Mouse (Mus musculus): ENCODE results near the gene Ppil6. TPM values are rescaled to one million over a fixed set of nuclear protein-coding genes. Genes with fewer than 3 reads are reported as not detected.

The Ppil6 gene
- polyA plus RNA-seq, 1 experiment: not detected

DNA sequence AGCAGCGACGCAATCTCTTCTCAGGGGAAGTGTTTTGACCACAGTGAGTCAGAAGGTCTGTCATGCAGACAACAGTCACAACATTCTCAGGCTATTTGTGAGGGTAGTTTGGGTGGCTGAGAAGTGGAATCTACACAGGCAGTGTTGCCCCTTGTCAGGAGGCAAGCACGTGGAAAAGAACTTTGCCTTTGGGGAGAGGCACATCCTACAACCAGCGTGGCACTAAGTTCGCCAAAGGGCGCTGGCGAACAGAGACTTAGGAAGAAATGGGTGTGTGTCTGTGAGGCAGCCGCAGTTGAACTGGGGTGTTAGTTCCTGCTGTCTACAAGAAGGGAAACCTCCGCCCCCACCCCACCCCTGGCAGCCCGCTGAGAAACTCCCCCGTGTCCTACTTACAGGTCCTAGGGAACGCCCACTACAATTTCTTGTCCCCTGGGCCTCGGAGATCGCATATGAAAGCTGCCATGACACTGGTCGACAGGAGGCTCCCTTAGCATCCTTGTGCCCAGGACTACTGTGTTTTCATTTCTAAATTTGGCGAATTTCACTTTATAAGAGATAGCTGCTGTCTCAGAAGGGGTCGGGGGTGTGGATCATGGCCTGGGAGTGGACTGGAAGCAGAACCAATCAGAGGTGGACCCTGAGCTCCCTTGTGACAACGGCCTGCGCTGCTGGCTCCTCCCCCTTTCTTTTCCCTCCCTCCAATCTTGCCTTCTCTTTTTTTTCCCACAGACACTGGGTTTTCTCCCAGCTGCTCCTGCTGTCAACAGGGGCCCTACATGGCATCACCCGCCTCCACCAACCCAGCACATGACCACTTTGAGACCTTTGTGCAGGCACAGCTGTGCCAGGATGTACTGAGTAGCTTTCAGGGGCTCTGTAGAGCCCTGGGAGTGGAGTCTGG is 12.7 kb upstream of the Ppil6 start:
- WGBS: 5% methylated on average over 20 of the region's 20 CpGs
- Histone ChIP-seq H3K36me3 (ENCODE audit: control insufficient read depth, insufficient read depth, low read length) (peaks cover 40% of the 10 kb centered on the region), H3K27ac (ENCODE audit: insufficient read depth, low read length) (peak overlapping the region; percentile 87), H3K4me3 (ENCODE audit: extremely low read depth, insufficient read depth, insufficient read length) (peak overlapping the region; percentile 65), H3K4me1 (ENCODE audit: control insufficient read depth, insufficient read depth, insufficient read length) (peaks cover 24% of the 10 kb centered on the region; the same call in 1 of the 2 replicates), H3K27me3 (ENCODE audit: control insufficient read depth, insufficient read depth, low read length) (no peaks in the 10 kb centered on the region)
- DNase-seq (ENCODE audit: low read depth in 1 of 2, low spot score in 2 of 2): peak in 1 of 2 experiments; percentile 53
- no peak for TF ChIP-seq CTCF (IDR thresholded peaks at IDR 0.05; ENCODE audit: extremely low read depth, insufficient read depth, insufficient read length, insufficient replicate concordance)
- TF ChIP-seq POLR2A (IDR thresholded peaks at IDR 0.05; ENCODE audit: low read depth, low read length): peak; percentile 35

DNA sequence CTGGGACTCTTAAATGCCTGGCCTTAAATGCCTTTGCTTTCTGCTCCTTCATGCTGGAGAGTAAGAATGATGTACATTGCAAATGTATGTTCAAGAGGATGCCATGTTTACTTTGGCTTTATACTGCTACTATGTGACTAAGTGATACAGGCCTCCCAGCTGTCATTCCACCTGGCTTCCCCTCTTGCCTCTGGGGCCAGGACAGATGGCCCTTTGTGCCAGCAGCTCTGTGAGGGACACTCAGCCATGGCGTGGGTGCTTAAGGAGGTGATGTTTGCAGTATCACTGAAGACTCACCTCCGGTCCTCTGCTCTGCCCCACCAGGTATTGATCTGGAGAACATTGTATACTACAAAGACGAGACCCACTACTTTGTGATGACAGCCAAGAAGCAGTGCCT is 10.3 kb upstream of the Ppil6 start:
- Histone ChIP-seq H3K4me3 (ENCODE audit: extremely low read depth, insufficient read depth, insufficient read length) (no peak overlapping the region), H3K27ac (ENCODE audit: insufficient read depth, low read length) (no peak overlapping the region), H3K27me3 (ENCODE audit: control insufficient read depth, insufficient read depth, low read length) (no peaks in the 10 kb centered on the region), H3K4me1 (ENCODE audit: control insufficient read depth, insufficient read depth, insufficient read length) (peaks cover 9% of the 10 kb centered on the region; the same call in 1 of the 2 replicates), H3K36me3 (ENCODE audit: control insufficient read depth, insufficient read depth, low read length) (peaks cover 61% of the 10 kb centered on the region)
- TF ChIP-seq POLR2A (IDR thresholded peaks at IDR 0.05; ENCODE audit: low read depth, low read length) (no peak), CTCF (IDR thresholded peaks at IDR 0.05; ENCODE audit: extremely low read depth, insufficient read depth, insufficient read length, insufficient replicate concordance) (no peak)
- WGBS: 87% methylated on average over 3 of the region's 3 CpGs
- no peak for DNase-seq (ENCODE audit: low read depth in 1 of 2, low spot score in 2 of 2)

DNA sequence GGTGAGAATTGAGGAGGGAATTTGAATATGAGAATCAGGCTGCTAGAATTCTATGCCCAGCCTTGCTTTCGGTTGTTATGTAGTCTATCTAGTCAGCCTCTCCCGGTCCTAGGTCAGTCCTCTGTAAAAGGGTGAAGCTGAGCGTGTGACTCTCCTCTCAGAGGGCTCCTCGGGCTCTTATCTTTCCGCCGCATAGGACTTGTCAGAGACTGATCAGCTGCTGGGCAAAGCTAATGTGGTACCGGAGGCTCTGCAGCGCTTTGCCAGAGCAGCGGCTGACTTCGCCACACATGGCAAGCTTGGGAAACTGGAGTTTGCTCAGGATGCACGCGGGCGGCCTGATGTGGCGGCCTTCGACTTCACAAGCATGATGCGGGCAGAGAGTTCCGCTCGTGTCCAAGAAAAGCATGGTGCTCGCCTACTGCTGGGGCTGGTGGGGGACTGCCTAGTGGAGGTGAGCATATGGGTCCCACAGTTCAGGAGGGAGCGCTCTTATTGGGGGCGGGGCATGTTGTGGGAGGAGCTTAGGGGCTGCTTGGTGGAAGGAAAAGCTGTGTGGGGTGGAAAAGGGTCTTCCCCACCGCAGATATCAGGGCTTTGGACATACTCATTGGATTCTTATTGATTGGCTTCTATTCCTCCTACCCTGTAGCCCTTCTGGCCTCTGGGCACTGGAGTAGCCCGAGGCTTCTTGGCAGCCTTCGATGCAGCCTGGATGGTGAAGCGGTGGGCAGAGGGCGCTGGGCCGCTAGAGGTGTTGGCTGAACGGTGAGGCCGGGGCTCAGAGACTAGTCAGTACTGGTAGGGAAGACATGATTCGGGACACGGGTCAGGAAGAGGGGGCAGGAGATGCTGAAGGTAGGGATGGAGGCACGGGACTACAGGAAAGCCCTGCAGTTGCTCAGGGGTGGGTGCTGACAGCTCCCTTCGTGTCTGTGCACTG is 9.0 kb upstream of the Ppil6 start:
- Histone ChIP-seq H3K27ac (ENCODE audit: insufficient read depth, low read length) (no peak overlapping the region), H3K4me3 (ENCODE audit: extremely low read depth, insufficient read depth, insufficient read length) (no peak overlapping the region), H3K36me3 (ENCODE audit: control insufficient read depth, insufficient read depth, low read length) (peaks cover 74% of the 10 kb centered on the region), H3K27me3 (ENCODE audit: control insufficient read depth, insufficient read depth, low read length) (no peaks in the 10 kb centered on the region), H3K4me1 (ENCODE audit: control insufficient read depth, insufficient read depth, insufficient read length) (peaks cover 6% of the 10 kb centered on the region; the same call in 1 of the 2 replicates)
- no peak for DNase-seq (ENCODE audit: low read depth in 1 of 2, low spot score in 2 of 2)
- no peak for TF ChIP-seq CTCF (IDR thresholded peaks at IDR 0.05; ENCODE audit: extremely low read depth, insufficient read depth, insufficient read length, insufficient replicate concordance)
- no peak for TF ChIP-seq POLR2A (IDR thresholded peaks at IDR 0.05; ENCODE audit: low read depth, low read length)
- WGBS: 86% methylated on average over 33 of the region's 33 CpGs

DNA sequence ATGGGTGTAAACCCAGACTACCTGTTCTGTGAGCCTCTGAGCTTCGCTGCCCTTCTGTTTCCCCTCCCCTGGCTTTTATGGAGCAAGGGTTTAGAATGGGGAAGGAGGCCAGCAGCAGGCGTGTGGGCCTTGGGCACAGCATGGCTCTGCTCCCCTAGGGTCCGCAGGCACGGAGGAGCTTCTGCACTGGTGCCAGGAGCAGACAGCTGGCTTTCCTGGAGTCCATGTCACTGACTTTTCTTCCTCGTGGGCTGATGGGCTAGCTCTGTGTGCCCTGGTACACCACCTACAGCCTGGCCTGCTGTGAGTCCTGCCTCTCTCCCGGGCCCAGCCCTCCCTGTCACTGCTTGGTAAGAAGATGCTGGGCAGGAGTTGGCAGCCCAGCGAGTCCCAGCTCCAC is 7.8 kb upstream of the Ppil6 start:
- Histone ChIP-seq H3K27me3 (ENCODE audit: control insufficient read depth, insufficient read depth, low read length) (no peaks in the 10 kb centered on the region), H3K27ac (ENCODE audit: insufficient read depth, low read length) (no peak overlapping the region), H3K4me3 (ENCODE audit: extremely low read depth, insufficient read depth, insufficient read length) (no peak overlapping the region), H3K36me3 (ENCODE audit: control insufficient read depth, insufficient read depth, low read length) (peaks cover 86% of the 10 kb centered on the region), H3K4me1 (ENCODE audit: control insufficient read depth, insufficient read depth, insufficient read length) (peaks cover 6% of the 10 kb centered on the region; the same call in 1 of the 2 replicates)
- WGBS: 94% methylated on average over 7 of the region's 7 CpGs
- TF ChIP-seq POLR2A (IDR thresholded peaks at IDR 0.05; ENCODE audit: low read depth, low read length): no peak
- no peak for DNase-seq (ENCODE audit: low read depth in 1 of 2, low spot score in 2 of 2)

DNA sequence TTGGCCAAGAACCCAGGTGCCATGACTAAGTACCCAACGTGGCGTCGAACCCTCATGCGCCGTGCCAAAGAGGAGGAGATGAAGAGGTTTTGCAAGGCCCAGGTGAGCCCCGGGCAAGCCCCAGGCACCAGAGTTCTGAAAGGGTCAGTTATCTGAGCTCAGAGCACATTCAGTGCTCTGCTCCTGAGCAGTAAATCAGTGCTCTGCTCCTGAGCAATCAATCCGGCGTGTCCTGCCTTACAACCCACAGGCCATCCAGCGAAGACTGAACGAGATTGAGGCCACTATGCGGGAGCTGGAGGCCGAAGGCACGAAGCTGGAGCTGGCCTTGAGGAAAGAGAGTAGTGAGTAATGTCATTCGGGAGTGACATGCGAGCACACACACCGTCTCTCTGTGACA is 4.5 kb upstream of the Ppil6 start:
- Histone ChIP-seq H3K4me1 (ENCODE audit: control insufficient read depth, insufficient read depth, insufficient read length) (no peaks in the 10 kb centered on the region; the same call in none of the 2 replicates), H3K36me3 (ENCODE audit: control insufficient read depth, insufficient read depth, low read length) (peaks cover 63% of the 10 kb centered on the region), H3K27me3 (ENCODE audit: control insufficient read depth, insufficient read depth, low read length) (no peaks in the 10 kb centered on the region), H3K4me3 (ENCODE audit: extremely low read depth, insufficient read depth, insufficient read length) (no peak overlapping the region), H3K27ac (ENCODE audit: insufficient read depth, low read length) (no peak overlapping the region)
- 92% methylated on average over 16 of the region's 16 CpGs for WGBS
- no peak for DNase-seq (ENCODE audit: low read depth in 1 of 2, low spot score in 2 of 2)
- no peak for TF ChIP-seq CTCF (IDR thresholded peaks at IDR 0.05; ENCODE audit: extremely low read depth, insufficient read depth, insufficient read length, insufficient replicate concordance)
- TF ChIP-seq POLR2A (IDR thresholded peaks at IDR 0.05; ENCODE audit: low read depth, low read length): no peak

DNA sequence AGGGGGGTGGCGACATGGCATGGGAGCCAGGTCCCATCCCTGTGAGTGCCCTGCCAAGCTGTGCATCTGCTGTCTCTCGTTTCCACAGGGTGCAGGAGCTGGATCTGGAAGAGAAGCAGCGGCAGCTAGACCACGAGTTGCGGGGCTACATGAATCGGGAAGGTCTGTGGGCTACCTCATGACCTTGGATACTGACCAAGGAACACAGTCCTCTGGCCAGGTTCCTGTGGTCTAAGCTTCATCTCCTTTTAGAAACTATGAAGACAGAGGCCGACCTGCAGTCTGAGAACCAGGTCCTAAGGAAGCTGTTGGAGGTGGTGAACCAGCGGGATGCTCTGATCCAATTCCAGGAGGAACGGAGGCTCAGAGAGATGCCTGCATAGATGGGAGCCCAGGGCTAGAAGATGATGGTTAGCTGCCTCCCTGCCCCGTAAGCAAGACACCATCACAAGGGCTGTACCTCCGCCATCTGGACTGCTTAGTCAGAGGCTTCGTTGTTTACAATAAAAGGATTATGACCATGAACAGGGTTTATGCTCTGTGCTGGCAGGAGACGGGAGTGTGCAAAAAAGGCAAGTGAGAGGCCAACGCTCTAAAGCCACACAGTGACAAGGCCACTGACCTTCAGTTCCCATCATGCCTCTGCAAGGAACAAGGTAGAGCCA is 3.6 kb upstream of the Ppil6 start:
- no peak overlapping the region for H3K27ac ChIP-seq (ENCODE audit: insufficient read depth, low read length)
- no peaks in the 10 kb centered on the region; the same call in none of the 2 replicates for H3K4me1 ChIP-seq (ENCODE audit: control insufficient read depth, insufficient read depth, insufficient read length)
- WGBS: 91% methylated on average over 14 of the region's 14 CpGs
- DNase-seq (ENCODE audit: low read depth in 1 of 2, low spot score in 2 of 2): no peak
- H3K27me3 ChIP-seq (ENCODE audit: control insufficient read depth, insufficient read depth, low read length): no peaks in the 10 kb centered on the region
- peaks cover 55% of the 10 kb centered on the region for H3K36me3 ChIP-seq (ENCODE audit: control insufficient read depth, insufficient read depth, low read length)
- H3K4me3 ChIP-seq (ENCODE audit: extremely low read depth, insufficient read depth, insufficient read length): no peak overlapping the region
- TF ChIP-seq POLR2A (IDR thresholded peaks at IDR 0.05; ENCODE audit: low read depth, low read length) (no peak), CTCF (IDR thresholded peaks at IDR 0.05; ENCODE audit: extremely low read depth, insufficient read depth, insufficient read length, insufficient replicate concordance) (no peak)
